Mouse (Mus musculus) heart, adult 2 months (tissue): ENCODE measurements around the gene Cuedc1. TPM values are rescaled to one million over a fixed set of nuclear protein-coding genes. Genes with fewer than 3 reads are reported as not detected.
A peak's percentile ranks its signal among the peaks of the same experiment; 100 is the strongest.

ENCODE experiments used
- DNase-seq, 2 experiments: peaks; one replicate each; pipeline ENCODE4 v3.0.0; 2021
- H3K27ac ChIP-seq: fragments of 200-600 bp; 2 replicates; pipeline ENCODE4 v1.8.1; 2022
- H3K27me3 ChIP-seq: fragments of 200-500 bp; 2 replicates; pipeline ENCODE4 v1.6.1; 2012; ENCODE audit warnings: mild to moderate bottlenecking, low read length, inconsistent platforms, mixed read lengths; ENCODE audit not compliant: control insufficient read depth, insufficient read depth
- H3K36me3 ChIP-seq: fragments of 200-500 bp; 2 replicates; pipeline ENCODE4 v1.6.1; 2012; ENCODE audit warnings: low read length, inconsistent platforms; ENCODE audit not compliant: control insufficient read depth, insufficient read depth
- H3K4me1 ChIP-seq: fragments of 200-500 bp; 2 replicates; pipeline ENCODE4 v1.6.1; 2011; ENCODE audit warnings: low read length; ENCODE audit not compliant: control insufficient read depth, insufficient read depth
- H3K4me3 ChIP-seq: fragments of 200-600 bp; 2 replicates; pipeline ENCODE4 v1.8.1; 2022
- H3K79me2 ChIP-seq: fragments of 200-500 bp; replicated peaks from 2 replicates; pipeline ENCODE4 v1.6.1; 2012; ENCODE audit warnings: mild to moderate bottlenecking, inconsistent platforms, low read length, moderate library complexity, mixed read lengths; ENCODE audit not compliant: control insufficient read depth, insufficient read depth
- H3K9ac ChIP-seq: fragments of 200-500 bp; 2 replicates; pipeline ENCODE4 v1.6.1; 2012; ENCODE audit warnings: low read depth, mild to moderate bottlenecking, control low read depth, inconsistent platforms, low read length, mixed read lengths
- CTCF ChIP-seq: fragments of 200-600 bp; IDR thresholded peaks from 2 replicates; pipeline ENCODE4 v1.8.1; 2022; ENCODE audit warnings: antibody characterized with exemption, mild to moderate bottlenecking, moderate library complexity
- EP300 ChIP-seq: fragments of 200-500 bp; IDR thresholded peaks from 2 replicates; pipeline ENCODE4 v1.6.1; 2011; ENCODE audit warnings: low read depth, low read length, control low read depth; ENCODE audit not compliant: insufficient read depth
- POLR2A ChIP-seq: fragments of 200-500 bp; IDR thresholded peaks from 2 replicates; pipeline ENCODE4 v1.6.1; 2011; ENCODE audit warnings: mild to moderate bottlenecking, low read depth, low read length, control low read depth; ENCODE audit not compliant: insufficient read depth
- WGBS: fragments of 180-500 bp; shearing (Covaris S2); methylation state at CpG from one replicate; pipeline ENCODE4 v1.1.7; 2018; 5-methylcytosine and 5-hydroxymethylcytosine counted together
- intact Hi-C: fragments of 180-260 bp; cut with DNase I; formaldehyde crosslinking; loops from one replicate; pipeline ENCODE4 v1.15.1; 2025
- polyA plus RNA-seq: library from polyadenylated mRNA; depleted of rRNA; stranded (reverse); fragments of >200 nt; gene quantifications from 2 replicates; pipeline ENCODE4 v1.2.3, GENCODE M21; 2012
- total RNA-seq, 2 experiments: library from RNA; stranded (reverse); gene quantifications; 2 replicates each; pipeline ENCODE4 v1.2.3; 2021

The Cuedc1 gene
- total and polyA plus RNA-seq, 3 experiments = 36.2 to 55.0 (median 49.8) TPM

DNA sequence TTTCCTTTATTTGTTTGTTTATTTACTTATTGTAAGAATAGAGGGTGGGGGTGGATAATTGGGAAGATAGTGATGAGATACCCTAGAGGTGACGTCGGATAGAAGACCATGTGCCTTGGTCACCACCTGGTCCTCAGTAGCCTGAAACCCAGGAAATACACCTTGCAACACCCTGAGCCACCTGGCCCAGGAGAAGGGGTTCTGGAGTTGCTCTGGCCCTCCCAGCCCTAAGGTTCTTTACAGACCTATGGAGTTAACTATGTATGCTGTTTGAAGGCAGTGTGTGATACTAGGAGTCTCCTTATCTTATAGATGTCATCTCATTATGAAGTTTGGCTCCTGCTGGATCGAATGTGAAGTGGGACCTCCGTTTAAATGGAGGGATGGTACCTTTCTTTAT, 2.3 kb downstream of the Cuedc1 start:
- TF ChIP-seq EP300 (no peak), CTCF (no peak), POLR2A (no peak)
- intact Hi-C loops = no loop called here

DNA sequence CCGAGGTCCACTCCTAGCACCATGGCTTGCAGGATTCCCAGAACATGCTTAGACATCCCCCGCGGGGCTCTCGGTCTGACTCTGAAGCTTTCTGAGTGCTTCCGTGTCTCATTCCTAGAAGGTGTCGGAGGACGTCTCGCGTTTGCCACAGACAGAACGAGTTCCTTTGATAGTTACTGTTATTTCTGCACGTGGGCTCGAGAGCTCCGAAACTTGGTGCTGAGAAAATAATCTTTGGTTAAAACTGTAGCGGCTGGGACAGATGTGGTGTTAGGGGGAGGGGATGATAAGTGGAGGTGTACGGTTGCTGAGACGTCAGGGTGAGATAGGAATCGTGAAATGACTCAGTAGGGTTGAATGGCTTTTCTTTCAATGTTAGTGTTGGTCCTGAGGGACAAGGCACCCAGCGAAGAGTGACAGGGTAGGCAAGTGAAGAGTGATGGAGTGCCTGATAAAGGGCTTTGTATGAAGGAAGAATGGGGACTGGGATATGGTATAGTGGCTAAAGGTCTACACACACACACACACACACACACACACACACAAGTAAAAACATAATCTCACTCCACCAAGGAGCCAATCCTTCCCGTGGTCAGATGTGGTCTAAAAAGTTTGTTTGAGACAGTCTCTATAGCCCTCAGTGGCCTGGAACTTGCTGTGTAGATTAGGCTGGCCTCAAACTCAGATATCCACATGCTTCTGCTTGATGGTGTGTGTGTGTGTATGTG, 5.5 kb downstream of the Cuedc1 start:
- Histone ChIP-seq H3K79me2 (peaks cover 3% of the 10 kb centered on the region; the same call in 1 of the 2 replicates), H3K4me1 (peaks cover 25% of the 10 kb centered on the region), H3K4me3 (no peak overlapping the region), H3K36me3 (peaks cover 9% of the 10 kb centered on the region; the same call in 1 of the 2 replicates), H3K27me3 (no peaks in the 10 kb centered on the region), H3K9ac (no peak overlapping the region), H3K27ac (no peak overlapping the region)
- TF ChIP-seq POLR2A (no peak), EP300 (no peak), CTCF (no peak)
- peak in 1 of 2 experiments; percentile 3 for DNase-seq
- 75% methylated on average over 19 of the region's 19 CpGs for WGBS
- intact Hi-C loops = no loop called here

More for the DNA sequence above, 2.3 kb downstream of the Cuedc1 start:
- Histone ChIP-seq H3K36me3 (peaks cover 2% of the 10 kb centered on the region; the same call in 1 of the 2 replicates), H3K4me1 (peaks cover 12% of the 10 kb centered on the region), H3K4me3 (peak overlapping the region; percentile 80), H3K9ac (0 out of 2 replicates have a peak overlapping the region, but pooled peaks have one; percentile 12), H3K27me3 (no peaks in the 10 kb centered on the region), H3K79me2 (peaks cover 3% of the 10 kb centered on the region; the same call in 1 of the 2 replicates), H3K27ac (peak overlapping the region; percentile 100)
- peak in 1 of 2 experiments; percentile 29 for DNase-seq
- 26% methylated on average over 4 of the region's 4 CpGs for WGBS

DNA sequence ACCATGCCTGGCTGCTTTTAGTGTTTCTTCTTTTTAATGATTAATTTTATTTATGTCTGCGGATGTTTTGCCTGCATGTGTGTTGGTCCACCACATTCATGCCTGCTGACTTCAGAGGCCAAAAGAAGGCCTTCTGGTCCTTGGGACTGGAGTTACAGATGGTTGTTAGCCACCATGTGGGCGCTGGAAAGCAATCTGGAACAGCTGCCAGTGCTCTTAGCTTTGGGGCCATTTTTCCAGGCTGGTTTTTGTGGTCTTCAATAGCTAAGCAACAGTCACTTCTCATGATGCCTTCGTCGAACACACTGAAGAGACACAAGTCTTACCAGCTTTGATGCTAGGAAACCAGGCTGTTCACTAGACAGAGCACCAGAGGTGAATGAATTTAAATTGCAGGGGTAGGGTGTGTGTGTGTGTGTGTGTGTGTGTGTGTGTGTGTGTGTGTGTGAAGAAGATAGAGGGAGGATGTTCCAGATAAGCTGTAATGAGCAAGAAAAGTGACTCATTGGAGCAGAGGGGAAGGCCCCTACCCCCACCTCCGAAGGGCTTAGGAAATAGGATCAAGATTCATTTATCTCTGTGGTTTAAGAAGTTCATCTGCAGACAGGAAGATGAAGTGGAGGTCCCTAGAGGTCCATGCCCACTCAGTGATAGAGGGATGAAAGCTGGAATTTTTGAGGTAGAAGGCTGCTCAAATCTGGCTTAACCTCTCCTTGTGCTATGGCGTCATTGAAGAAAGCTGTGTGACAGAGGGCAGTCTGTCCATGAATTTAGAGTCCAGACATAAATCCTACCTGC, 7.8 kb downstream of the Cuedc1 start:
- intact Hi-C loops = no loop called here
- H3K9ac ChIP-seq = no peak overlapping the region
- H3K27me3 ChIP-seq = no peaks in the 10 kb centered on the region
- peaks cover 2% of the 10 kb centered on the region; the same call in 1 of the 2 replicates for H3K79me2 ChIP-seq
- peaks cover 7% of the 10 kb centered on the region; the same call in 1 of the 2 replicates for H3K36me3 ChIP-seq
- H3K27ac ChIP-seq = peak overlapping the region; percentile 30
- no peak for TF ChIP-seq CTCF
- no peak overlapping the region for H3K4me3 ChIP-seq
- peak in 1 of 2 experiments; percentile 19 for DNase-seq
- H3K4me1 ChIP-seq = peaks cover 24% of the 10 kb centered on the region
- 82% methylated on average over 6 of the region's 6 CpGs for WGBS

DNA sequence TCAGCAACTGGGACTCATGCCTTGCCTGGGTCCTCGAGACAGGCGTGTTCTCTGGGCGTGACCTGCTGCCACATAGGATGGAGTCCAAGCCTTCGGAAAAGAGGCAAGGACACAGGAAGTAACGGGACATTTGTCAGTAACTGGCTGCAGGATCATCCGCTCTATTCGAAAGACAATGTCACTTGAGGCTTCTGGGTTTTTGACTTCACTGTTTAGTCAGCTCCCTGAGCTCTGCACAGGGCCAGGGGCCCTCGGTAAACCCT, 8.4 kb downstream of the Cuedc1 start:
- peaks cover 27% of the 10 kb centered on the region for H3K4me1 ChIP-seq
- 43% methylated on average over 8 of the region's 8 CpGs for WGBS
- no peak for DNase-seq
- intact Hi-C loops = no loop called here
- no peak for TF ChIP-seq EP300
- no peak for TF ChIP-seq POLR2A
- H3K27ac ChIP-seq = peak overlapping the region; percentile 30
- H3K4me3 ChIP-seq = no peak overlapping the region
- no peak overlapping the region for H3K9ac ChIP-seq
- H3K27me3 ChIP-seq = no peaks in the 10 kb centered on the region
- H3K79me2 ChIP-seq = peaks cover 5% of the 10 kb centered on the region
- peaks cover 7% of the 10 kb centered on the region; the same call in 1 of the 2 replicates for H3K36me3 ChIP-seq

DNA sequence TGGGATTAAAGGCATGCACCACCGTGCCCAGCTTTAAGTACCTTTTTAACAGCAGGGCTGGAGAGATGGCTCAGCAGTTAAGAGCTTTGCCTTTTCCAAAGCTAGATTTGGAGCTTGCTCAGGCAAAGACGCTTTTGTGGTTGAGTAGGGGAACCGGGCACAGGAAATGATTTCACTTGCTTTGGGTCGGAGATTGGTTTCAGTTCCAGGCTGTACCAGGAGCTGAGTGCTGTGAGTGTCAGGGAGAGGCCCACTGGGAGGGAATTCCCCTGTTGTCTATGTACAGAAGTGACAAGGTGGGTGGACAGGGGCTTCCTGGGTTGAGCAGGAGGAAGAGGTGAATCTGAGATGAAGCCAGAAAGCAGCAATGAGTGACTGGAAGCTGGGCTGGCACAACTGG, 9.5 kb downstream of the Cuedc1 start:
- H3K9ac ChIP-seq = no peak overlapping the region
- peaks cover 9% of the 10 kb centered on the region; the same call in 1 of the 2 replicates for H3K36me3 ChIP-seq
- WGBS = 30% methylated on average over 4 of the region's 4 CpGs
- H3K27ac ChIP-seq = peak overlapping the region; percentile 47
- no peak overlapping the region for H3K4me3 ChIP-seq
- TF ChIP-seq CTCF = no peak
- no peak for TF ChIP-seq POLR2A
- TF ChIP-seq EP300 = no peak
- H3K79me2 ChIP-seq = peaks cover 6% of the 10 kb centered on the region
- DNase-seq = peak in 1 of 2 experiments; percentile 64
- H3K27me3 ChIP-seq = no peaks in the 10 kb centered on the region
- intact Hi-C loops = no loop called here
- peaks cover 33% of the 10 kb centered on the region for H3K4me1 ChIP-seq

DNA sequence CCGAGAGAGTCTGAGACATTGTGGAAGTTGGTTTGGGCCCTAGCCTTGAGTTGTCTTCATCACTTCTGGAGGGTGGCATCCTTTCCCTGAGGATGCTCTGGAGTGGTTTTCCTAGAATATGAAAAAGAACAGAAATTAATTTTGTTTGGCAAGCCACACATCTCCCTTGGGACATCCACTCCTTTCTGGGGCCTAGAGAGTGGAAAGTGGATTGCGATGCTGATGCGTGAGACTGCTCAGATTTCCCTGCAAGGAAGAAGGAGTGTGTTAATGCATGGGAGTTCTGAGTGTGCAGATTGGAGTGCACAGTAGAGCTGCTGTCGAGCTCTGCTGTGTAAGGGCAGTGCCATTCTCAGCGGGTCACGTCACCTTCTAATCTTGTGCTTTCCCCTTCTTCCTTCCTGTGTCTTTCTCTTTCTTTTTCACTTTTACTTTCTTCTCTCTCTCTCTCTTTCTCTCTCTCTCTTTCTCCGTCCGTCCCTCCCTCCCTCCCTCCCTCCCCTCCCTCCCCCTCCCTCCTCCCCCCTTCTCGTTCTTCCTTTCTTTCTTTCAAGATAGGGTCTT, 12.3 kb downstream of the Cuedc1 start:
- DNase-seq = peak in 1 of 2 experiments; percentile 41
- H3K27ac ChIP-seq = peak overlapping the region; percentile 74
- H3K79me2 ChIP-seq = peaks cover 4% of the 10 kb centered on the region; the same call in 1 of the 2 replicates
- H3K9ac ChIP-seq = 0 out of 2 replicates have a peak overlapping the region, but pooled peaks have one; percentile 1
- peaks cover 22% of the 10 kb centered on the region for H3K36me3 ChIP-seq
- H3K27me3 ChIP-seq = no peaks in the 10 kb centered on the region
- no peak overlapping the region for H3K4me3 ChIP-seq
- 34% methylated on average over 9 of the region's 9 CpGs for WGBS
- TF ChIP-seq POLR2A = no peak
- TF ChIP-seq EP300 = no peak
- no peak for TF ChIP-seq CTCF
- intact Hi-C loops = no loop called here
- peaks cover 50% of the 10 kb centered on the region for H3K4me1 ChIP-seq
